Mouse (Mus musculus) thymus, postnatal 25 days (tissue): Measurements from ENCODE around the gene Sh2d1b2.
"Not testable (repeated sequence)": the region's sequence is repeated elsewhere in the genome, so short reads cannot be mapped to it uniquely, and the experiment has no call there.

ENCODE experiments used
- DNase-seq: peaks from one replicate; pipeline ENCODE4 v3.0.0; 2022

Gene Sh2d1b2

GRCm38 (mm10) chr1:170232688-170233087 lies at the start of gene Sh2d1b2:
Gene Sh2d1b2 (plus strand): TSS chr1:170232749.
- DNase-seq = not testable (repeated sequence)

GRCm38 (mm10) chr1:170185137-170185536 lies 47.4 kb upstream of the Sh2d1b2 start:
- DNase-seq = no peak

GRCm38 (mm10) chr1:170186531-170186930 lies 46.0 kb upstream of the Sh2d1b2 start:
- no peak for DNase-seq

GRCm38 (mm10) chr1:170188601-170189000 lies 43.9 kb upstream of the Sh2d1b2 start:
- no peak for DNase-seq

GRCm38 (mm10) chr1:170190225-170190624 lies 42.3 kb upstream of the Sh2d1b2 start:
- no peak for DNase-seq

- DNase-seq = no peak
These were observed 40.6 kb upstream of the Sh2d1b2 start for GRCm38 (mm10) chr1:170191925-170192324.

GRCm38 (mm10) chr1:170196211-170196610 lies 36.3 kb upstream of the Sh2d1b2 start:
- DNase-seq = no peak

GRCm38 (mm10) chr1:170200379-170200778 lies 32.2 kb upstream of the Sh2d1b2 start:
- peak; percentile 32 for DNase-seq

- no peak for DNase-seq
These were observed 26.2 kb upstream of the Sh2d1b2 start for GRCm38 (mm10) chr1:170206395-170206794.

GRCm38 (mm10) chr1:170213181-170213879 lies 19.2 kb upstream of the Sh2d1b2 start:
- no peak for DNase-seq

GRCm38 (mm10) chr1:170214383-170214756 lies 18.2 kb upstream of the Sh2d1b2 start:
- no peak for DNase-seq

- peak; percentile 87 for DNase-seq
These were observed 17.6 kb upstream of the Sh2d1b2 start, which contains the start of gene Uhmk1 for GRCm38 (mm10) chr1:170214757-170215522. Gene Uhmk1 (minus strand): TSS chr1:170215397.

GRCm38 (mm10) chr1:170215590-170215989 lies 17.0 kb upstream of the Sh2d1b2 start:
- no peak for DNase-seq

- DNase-seq = peak; percentile 28
These were observed 14.3 kb upstream of the Sh2d1b2 start for GRCm38 (mm10) chr1:170218091-170218884.

- no peak for DNase-seq
These were observed 12.2 kb upstream of the Sh2d1b2 start for GRCm38 (mm10) chr1:170220351-170220750.

GRCm38 (mm10) chr1:170223276-170223675 lies 9.3 kb upstream of the Sh2d1b2 start:
- DNase-seq = no peak

GRCm38 (mm10) chr1:170245016-170245415 lies 12.5 kb downstream of the Sh2d1b2 start:
- DNase-seq = no peak

GRCm38 (mm10) chr1:170254893-170255559 lies 22.5 kb downstream of the Sh2d1b2 start:
- DNase-seq = no peak

GRCm38 (mm10) chr1:170255560-170255910 lies 23.0 kb downstream of the Sh2d1b2 start:
- DNase-seq = peak; percentile 76

GRCm38 (mm10) chr1:170270281-170270680 lies 37.7 kb downstream of the Sh2d1b2 start:
- DNase-seq = no peak

GRCm38 (mm10) chr1:170270696-170271095 lies 38.1 kb downstream of the Sh2d1b2 start:
- DNase-seq = no peak

GRCm38 (mm10) chr1:170273252-170273651 lies 40.7 kb downstream of the Sh2d1b2 start:
- no peak for DNase-seq

GRCm38 (mm10) chr1:170277016-170277415 lies 44.5 kb downstream of the Sh2d1b2 start, which contains the start of gene Sh2d1b1:
Gene Sh2d1b1 (plus strand): TSS chr1:170277320.
- DNase-seq = no peak
